Mouse (Mus musculus) kidney, postnatal 10 days (tissue): ENCODE measurements around the gene Mmel1.

Source experiments
- DNase-seq: peaks from one replicate; pipeline ENCODE4 v3.0.0; 2021; ENCODE audit warnings: mixed read lengths

The Mmel1 gene

GRCm38 (mm10) chr4:154910606-154911522 is 41.5 kb downstream of the Mmel1 start:
- peak; percentile 29 for DNase-seq

GRCm38 (mm10) chr4:154911644-154912043 is 42.3 kb downstream of the Mmel1 start:
- no peak for DNase-seq

GRCm38 (mm10) chr4:154913845-154914244 is 44.5 kb downstream of the Mmel1 start:
- no peak for DNase-seq

- no peak for DNase-seq
Observed at GRCm38 (mm10) chr4:154914252-154914651, 44.9 kb downstream of the Mmel1 start.

GRCm38 (mm10) chr4:154914707-154915106 is 45.3 kb downstream of the Mmel1 start:
- DNase-seq: no peak

GRCm38 (mm10) chr4:154915286-154915685 is 45.9 kb downstream of the Mmel1 start:
- DNase-seq: no peak

- no peak for DNase-seq
Observed at GRCm38 (mm10) chr4:154916662-154917061, 47.3 kb downstream of the Mmel1 start.

GRCm38 (mm10) chr4:154922291-154922690 is 52.9 kb downstream of the Mmel1 start:
- no peak for DNase-seq

GRCm38 (mm10) chr4:154922931-154923330 is 53.5 kb downstream of the Mmel1 start:
- no peak for DNase-seq

- no peak for DNase-seq
Observed at GRCm38 (mm10) chr4:154925413-154925812, 56.0 kb downstream of the Mmel1 start.

- DNase-seq: no peak
Observed at GRCm38 (mm10) chr4:154926969-154927898, 57.8 kb downstream of the Mmel1 start.

- peak; percentile 57 for DNase-seq
Observed at GRCm38 (mm10) chr4:154927899-154928337, 58.5 kb downstream of the Mmel1 start.

GRCm38 (mm10) chr4:154928395-154929087 is 59.2 kb downstream of the Mmel1 start, which contains the start of gene Tnfrsf14:
Tnfrsf14 (minus strand) TSS chr4:154928563.
- DNase-seq: no peak

GRCm38 (mm10) chr4:154929088-154929660 is 59.8 kb downstream of the Mmel1 start:
- no peak for DNase-seq

GRCm38 (mm10) chr4:154933306-154933907 is 64.0 kb downstream of the Mmel1 start:
- DNase-seq: no peak

- DNase-seq: no peak
Observed at GRCm38 (mm10) chr4:154934800-154935199, 65.4 kb downstream of the Mmel1 start.

GRCm38 (mm10) chr4:154935788-154936187 is 66.4 kb downstream of the Mmel1 start:
- DNase-seq: no peak

GRCm38 (mm10) chr4:154936542-154937255 is 67.3 kb downstream of the Mmel1 start:
- no peak for DNase-seq

- DNase-seq: no peak
Observed at GRCm38 (mm10) chr4:154937746-154938145, 68.4 kb downstream of the Mmel1 start.

- no peak for DNase-seq
Observed at GRCm38 (mm10) chr4:154940156-154940555, 70.8 kb downstream of the Mmel1 start.

- DNase-seq: no peak
Observed at GRCm38 (mm10) chr4:154941831-154942230, 72.4 kb downstream of the Mmel1 start.
